Mouse (Mus musculus): ENCODE results near the gene Ces2a.

GRCm38 (mm10) chr8:104731969-104732368 lies 1.8 kb upstream of the Ces2a start:
- no peak for TF ChIP-seq CTCF (IDR thresholded peaks at IDR 0.05; ENCODE audit: low read depth)
- TF ChIP-seq EP300 (IDR thresholded peaks at IDR 0.05; ENCODE audit: low read depth), result peak; percentile 86
